Mouse (Mus musculus) E14TG2a.4 (cell line): ENCODE measurements around the gene Arhgap8.
A peak's percentile ranks its signal among the peaks of the same experiment; 100 is the strongest.

ENCODE experiments used
- CTCF ChIP-seq: conservative IDR thresholded peaks from 2 replicates; pipeline ENCODE4 v1.5.1; 2014; ENCODE audit warnings: low read length
- POU5F1 ChIP-seq: IDR thresholded peaks from 2 replicates; pipeline ENCODE4 v1.6.1; 2014; ENCODE audit warnings: low read length, borderline replicate concordance

- TF ChIP-seq CTCF (peak; percentile 43), POU5F1 (no peak)
These were observed 45.4 kb upstream of the Arhgap8 start for GRCm38 (mm10) chr15:84674329-84675067.
